Mouse (Mus musculus) kidney, postnatal 10 days (tissue): ENCODE measurements around the gene Smpd3.
"Not testable (repeated sequence)": the region's sequence is repeated elsewhere in the genome, so short reads cannot be mapped to it uniquely, and the experiment has no call there.

Experiments
- DNase-seq: peaks from one replicate; pipeline ENCODE4 v3.0.0; 2021; ENCODE audit warnings: mixed read lengths

The Smpd3 gene

GRCm38 (mm10) chr8:106320002-106320401 lies 17.8 kb downstream of the Smpd3 start:
- no peak for DNase-seq

GRCm38 (mm10) chr8:106317091-106317490 lies 20.7 kb downstream of the Smpd3 start:
- DNase-seq = no peak

GRCm38 (mm10) chr8:106316506-106316905 lies 21.3 kb downstream of the Smpd3 start:
- DNase-seq = no peak

GRCm38 (mm10) chr8:106315402-106316187 lies 22.2 kb downstream of the Smpd3 start:
- DNase-seq = no peak

- no peak for DNase-seq
Measured at GRCm38 (mm10) chr8:106313799-106314198, 24.0 kb downstream of the Smpd3 start.

- DNase-seq = no peak
Measured at GRCm38 (mm10) chr8:106313120-106313737, 24.6 kb downstream of the Smpd3 start.

GRCm38 (mm10) chr8:106311967-106312366 lies 25.8 kb downstream of the Smpd3 start:
- no peak for DNase-seq

- DNase-seq = no peak
Measured at GRCm38 (mm10) chr8:106310026-106310652, 27.6 kb downstream of the Smpd3 start.

- peak; percentile 43 for DNase-seq
Measured at GRCm38 (mm10) chr8:106308082-106308786, 29.6 kb downstream of the Smpd3 start.

GRCm38 (mm10) chr8:106307586-106307985 lies 30.2 kb downstream of the Smpd3 start:
- DNase-seq = peak; percentile 41

GRCm38 (mm10) chr8:106306711-106307248 lies 31.0 kb downstream of the Smpd3 start:
- not testable (repeated sequence) for DNase-seq

- no peak for DNase-seq
Measured at GRCm38 (mm10) chr8:106306076-106306475, 31.7 kb downstream of the Smpd3 start.

- no peak for DNase-seq
Measured at GRCm38 (mm10) chr8:106305301-106305700, 32.5 kb downstream of the Smpd3 start.

- DNase-seq = no peak
Measured at GRCm38 (mm10) chr8:106304321-106304720, 33.5 kb downstream of the Smpd3 start.

- DNase-seq = no peak
Measured at GRCm38 (mm10) chr8:106300739-106301715, 36.8 kb downstream of the Smpd3 start.

GRCm38 (mm10) chr8:106299686-106300085 lies 38.1 kb downstream of the Smpd3 start:
- no peak for DNase-seq

GRCm38 (mm10) chr8:106298846-106299245 lies 38.9 kb downstream of the Smpd3 start:
- no peak for DNase-seq

GRCm38 (mm10) chr8:106298261-106298660 lies 39.5 kb downstream of the Smpd3 start:
- peak; percentile 59 for DNase-seq

- no peak for DNase-seq
Measured at GRCm38 (mm10) chr8:106292484-106293396, 45.0 kb downstream of the Smpd3 start.

- no peak for DNase-seq
Measured at GRCm38 (mm10) chr8:106289464-106289863, 48.3 kb downstream of the Smpd3 start.

- no peak for DNase-seq
Measured at GRCm38 (mm10) chr8:106288732-106289131, 49.1 kb downstream of the Smpd3 start.
